Mouse (Mus musculus) kidney, adult 2 months (tissue): ENCODE results near the gene Mef2c. TPM values are rescaled to one million over a fixed set of nuclear protein-coding genes. Genes with fewer than 3 reads are reported as not detected.

ENCODE experiments used
- DNase-seq: peaks from one replicate; pipeline ENCODE4 v3.0.0; 2021
- H3K27ac ChIP-seq: fragments of 200-500 bp; 2 replicates; pipeline ENCODE4 v1.5.1; 2012; ENCODE audit warnings: low read depth, low read length, control low read depth, inconsistent platforms; ENCODE audit not compliant: insufficient read depth
- H3K27me3 ChIP-seq: fragments of 200-500 bp; replicated peaks from 2 replicates; pipeline ENCODE4 v1.6.1; 2012; ENCODE audit warnings: mild to moderate bottlenecking, moderate library complexity, low read length, inconsistent platforms; ENCODE audit not compliant: control insufficient read depth, insufficient read depth
- H3K36me3 ChIP-seq: fragments of 200-500 bp; 2 replicates; pipeline ENCODE4 v1.6.1; 2012; ENCODE audit warnings: mild to moderate bottlenecking, moderate library complexity, low read length, inconsistent platforms; ENCODE audit not compliant: control insufficient read depth, insufficient read depth
- H3K4me1 ChIP-seq: fragments of 200-500 bp; 2 replicates; pipeline ENCODE4 v1.6.1; 2011; ENCODE audit warnings: low read length; ENCODE audit not compliant: control insufficient read depth, insufficient read depth
- H3K4me3 ChIP-seq: fragments of 200-500 bp; 2 replicates; pipeline ENCODE4 v1.5.1; 2011; ENCODE audit warnings: mild to moderate bottlenecking, low read depth, low read length, control low read depth; ENCODE audit not compliant: insufficient read depth
- CTCF ChIP-seq: fragments of 200-500 bp; conservative IDR thresholded peaks from 2 replicates; pipeline ENCODE4 v1.5.1; 2011; ENCODE audit warnings: low read depth, mild to moderate bottlenecking, control low read depth, low read length, moderate library complexity, mixed read lengths; ENCODE audit not compliant: insufficient read depth, insufficient read length
- POLR2A ChIP-seq: fragments of 200-500 bp; IDR thresholded peaks from one replicate; pipeline ENCODE4 v1.6.1; 2011; ENCODE audit warnings: low read depth, low read length, control low read depth
- WGBS: fragments of 180-500 bp; shearing (Covaris S2); methylation state at CpG from one replicate; pipeline ENCODE4 v1.1.7; 2018; 5-methylcytosine and 5-hydroxymethylcytosine counted together
- polyA plus RNA-seq: library from polyadenylated mRNA; depleted of rRNA; stranded (reverse); fragments of >200 nt; gene quantifications from 2 replicates; pipeline ENCODE4 v1.2.3, GENCODE M21; 2012

The Mef2c gene
- polyA plus RNA-seq, 1 experiment = 12.8 TPM

- H3K27ac ChIP-seq = no peak overlapping the region
- WGBS = 66% methylated on average over 3 of the region's 3 CpGs
- no peak for DNase-seq
- TF ChIP-seq POLR2A = no peak
- TF ChIP-seq CTCF = no peak
- no peaks in the 10 kb centered on the region for H3K36me3 ChIP-seq
- H3K4me3 ChIP-seq = no peak overlapping the region
- no peaks in the 10 kb centered on the region for H3K27me3 ChIP-seq
- no peaks in the 10 kb centered on the region for H3K4me1 ChIP-seq
Measured at GRCm38 (mm10) chr13:83567681-83568080, 63.8 kb downstream of the Mef2c start.

GRCm38 (mm10) chr13:83568759-83569256, 65.0 kb downstream of the Mef2c start:
- Histone ChIP-seq H3K4me1 (no peaks in the 10 kb centered on the region), H3K27me3 (no peaks in the 10 kb centered on the region), H3K4me3 (no peak overlapping the region), H3K27ac (no peak overlapping the region), H3K36me3 (no peaks in the 10 kb centered on the region)
- 68% methylated on average over 11 of the region's 11 CpGs for WGBS
- no peak for DNase-seq
- TF ChIP-seq POLR2A (no peak), CTCF (no peak)

GRCm38 (mm10) chr13:83571973-83572447, 68.2 kb downstream of the Mef2c start:
- Histone ChIP-seq H3K4me3 (no peak overlapping the region), H3K36me3 (no peaks in the 10 kb centered on the region), H3K27ac (peak overlapping the region; percentile 97), H3K27me3 (no peaks in the 10 kb centered on the region), H3K4me1 (no peaks in the 10 kb centered on the region)
- DNase-seq = peak; percentile 85
- TF ChIP-seq CTCF (no peak), POLR2A (no peak)
- 37% methylated on average over 7 of the region's 7 CpGs for whole genome bisulfite sequencing

GRCm38 (mm10) chr13:83572469-83572868, 68.6 kb downstream of the Mef2c start:
- no peak for DNase-seq
- H3K27ac ChIP-seq = peak overlapping the region; percentile 97
- H3K27me3 ChIP-seq = no peaks in the 10 kb centered on the region
- TF ChIP-seq CTCF (no peak), POLR2A (no peak)
- H3K4me3 ChIP-seq = no peak overlapping the region
- H3K36me3 ChIP-seq = no peaks in the 10 kb centered on the region
- no peaks in the 10 kb centered on the region for H3K4me1 ChIP-seq
- 52% methylated on average over 5 of the region's 5 CpGs for WGBS

- Histone ChIP-seq H3K27ac (peak overlapping the region; percentile 87), H3K4me3 (no peak overlapping the region), H3K36me3 (no peaks in the 10 kb centered on the region), H3K4me1 (no peaks in the 10 kb centered on the region), H3K27me3 (no peaks in the 10 kb centered on the region)
- 73% methylated on average over 4 of the region's 4 CpGs for WGBS
- DNase-seq = no peak
- TF ChIP-seq POLR2A = no peak
- TF ChIP-seq CTCF = no peak
Measured at GRCm38 (mm10) chr13:83573327-83573726, 69.5 kb downstream of the Mef2c start.

GRCm38 (mm10) chr13:83573855-83574583, 70.2 kb downstream of the Mef2c start:
- Histone ChIP-seq H3K27ac (peak overlapping the region; percentile 80; the same call in 1 of the 2 replicates), H3K4me3 (no peak overlapping the region), H3K4me1 (no peaks in the 10 kb centered on the region), H3K27me3 (no peaks in the 10 kb centered on the region), H3K36me3 (no peaks in the 10 kb centered on the region)
- peak; percentile 27 for DNase-seq
- TF ChIP-seq CTCF = no peak
- no peak for TF ChIP-seq POLR2A
- 45% methylated on average over 8 of the region's 8 CpGs for WGBS

GRCm38 (mm10) chr13:83574866-83575265, 71.0 kb downstream of the Mef2c start:
- WGBS = 58% methylated on average over 8 of the region's 8 CpGs
- Histone ChIP-seq H3K4me1 (no peaks in the 10 kb centered on the region), H3K36me3 (no peaks in the 10 kb centered on the region), H3K4me3 (no peak overlapping the region), H3K27me3 (no peaks in the 10 kb centered on the region), H3K27ac (no peak overlapping the region)
- no peak for DNase-seq
- TF ChIP-seq POLR2A = no peak
- no peak for TF ChIP-seq CTCF
